Mouse (Mus musculus): ENCODE measurements around the gene Abcb10.

The Abcb10 gene

DNA sequence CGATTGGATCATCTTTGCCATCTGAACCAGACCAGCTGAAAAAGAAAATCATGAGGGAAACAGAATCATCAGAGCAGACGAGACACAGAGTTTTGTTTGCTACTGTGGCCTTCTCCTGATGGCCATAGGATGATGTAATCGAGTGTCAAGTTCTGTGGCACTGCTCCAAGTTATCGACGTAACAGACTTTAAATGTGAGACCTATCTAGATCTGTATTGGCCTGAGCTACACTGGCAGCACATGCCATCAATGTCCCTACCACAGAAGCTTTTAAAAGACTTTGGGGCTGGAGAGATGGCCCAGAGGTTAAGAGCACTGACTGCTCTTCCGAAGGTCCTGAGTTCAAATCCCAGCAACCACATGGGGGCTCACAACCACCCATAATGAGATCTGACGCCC, 80.3 kb downstream of the Abcb10 start:
- no peak for DNase-seq (ENCODE audit: low spot score)
